In the genomic region with DNA sequence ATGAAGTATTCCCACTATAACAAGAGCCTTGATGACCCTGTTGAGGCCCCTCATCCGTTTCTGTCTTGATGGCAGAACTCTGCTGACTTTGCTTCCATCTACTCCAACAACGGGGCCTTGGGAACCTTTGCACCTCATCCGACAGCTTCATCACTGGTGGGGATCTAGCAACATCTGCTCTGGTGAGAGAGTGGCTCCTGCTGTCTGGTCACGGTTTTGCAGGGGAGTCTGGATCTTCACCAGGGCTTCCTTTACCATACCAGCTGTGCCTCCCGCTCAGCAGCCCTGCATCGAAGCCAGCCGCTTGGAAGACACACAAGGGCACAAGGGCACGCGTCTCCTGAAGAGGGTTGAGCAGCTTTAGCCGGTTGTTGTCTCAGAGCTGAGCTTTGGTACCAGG, we compare ENCODE assay signal across 8 mouse cellular contexts.
DNase-seq lines count a peak whose midpoint lies in the region; ATAC-seq lines count a peak whose summit lies in the region.

No protein-coding gene starts in this region.

- H3K27me3 ChIP-seq in heart, embryonic 11.5 days (ENCODE audit: control insufficient read depth, insufficient read depth, low read length), result no peaks in the 10 kb centered on the region
- 0 out of 2 replicates have a peak, but pooled peaks cover 3% of the 10 kb centered on the region for H3K27me3 ChIP-seq in heart, embryonic 12.5 days (replicated peaks)

- DNase-seq in 416B (ENCODE audit: low read depth), result peak; percentile 4
- DNase-seq in adrenal gland, postnatal 25 days, result peak; percentile 63
- peak; percentile 9 to 60 for DNase-seq in kidney, postnatal 36 days
- DNase-seq in neural tube, embryonic 10.5 days (ENCODE audit: extremely low spot score, low spot score), result peak; percentile 44
- no peak for DNase-seq in gastrocnemius, postnatal 14 days
- DNase-seq in layer of hippocampus, postnatal 14 days (ENCODE audit: low spot score in 2 of 2), result no peak

- 0 out of 2 replicates have a peak, but pooled peaks have one; percentile 46 for ATAC-seq in heart, embryonic 11.5 days (replicated peaks; ENCODE audit: insufficient number of reproducible peaks, low FRiP score, low TSS enrichment)
- ATAC-seq in heart, embryonic 12.5 days (ENCODE audit: insufficient number of reproducible peaks, low FRiP score), result no peak

- H3K4me1 ChIP-seq in heart, embryonic 11.5 days (ENCODE audit: control insufficient read depth, insufficient read depth, low read length), result peaks cover 8% of the 10 kb centered on the region; the same call in 1 of the 2 replicates
- peaks cover 13% of the 10 kb centered on the region for H3K4me1 ChIP-seq in heart, embryonic 12.5 days (replicated peaks)

- intact Hi-C loops in gastrocnemius, postnatal 14 days (cut with DNase I; ENCODE audit: low total_unique reads), result no loop called here

- H3K9me3 ChIP-seq in heart, embryonic 11.5 days (replicated peaks; ENCODE audit: control insufficient read depth, low read length), result no peaks in the 10 kb centered on the region
- H3K9me3 ChIP-seq in heart, embryonic 12.5 days (replicated peaks), result no peaks in the 10 kb centered on the region

- no peaks in the 10 kb centered on the region for H3K36me3 ChIP-seq in heart, embryonic 11.5 days (ENCODE audit: control insufficient read depth, insufficient read depth, low read length)
- H3K36me3 ChIP-seq in heart, embryonic 12.5 days, result no peaks in the 10 kb centered on the region

- H3K4me3 ChIP-seq in heart, embryonic 11.5 days (ENCODE audit: low read depth, low read length), result no peak overlapping the region
- no peak overlapping the region for H3K4me3 ChIP-seq in heart, embryonic 12.5 days

- H3K4me2 ChIP-seq in heart, embryonic 11.5 days, result no peak overlapping the region
- H3K4me2 ChIP-seq in heart, embryonic 12.5 days, result no peak overlapping the region

- H3K9ac ChIP-seq in heart, embryonic 11.5 days (ENCODE audit: low read depth, low read length), result no peak overlapping the region
- H3K9ac ChIP-seq in heart, embryonic 12.5 days, result no peak overlapping the region

- 31% methylated on average over 10 of the region's 10 CpGs for WGBS in heart, embryonic 11.5 days (ENCODE audit: insufficient replicate concordance)
- WGBS in heart, embryonic 12.5 days, result 33% methylated on average over 10 of the region's 10 CpGs

- H3K27ac ChIP-seq in heart, embryonic 11.5 days (ENCODE audit: low read depth, low read length), result no peak overlapping the region
- H3K27ac ChIP-seq in heart, embryonic 12.5 days (ENCODE audit: poor library complexity, severe bottlenecking), result no peak overlapping the region

Comparison
In these comparisons a context has a peak if more than half of its experiments do, and no peak if none do; other contexts are left out.
1. DNase-seq: peak in 416B (single experiment), adrenal gland, postnatal 25 days (single experiment), kidney, postnatal 36 days (2 of 2) and neural tube, embryonic 10.5 days (single experiment); none in gastrocnemius, postnatal 14 days (single experiment) and layer of hippocampus, postnatal 14 days (0 of 2).